Mouse (Mus musculus) MEL (cell line): ENCODE data around the gene Nipa1. TPM values are rescaled to one million over a fixed set of nuclear protein-coding genes. Genes with fewer than 3 reads are reported as not detected.

ENCODE experiments used
- DNase-seq: peaks from one replicate; pipeline ENCODE4 v3.0.0; 2011; ENCODE audit warnings: low read depth, low spot score
- H3K27ac ChIP-seq: 2 replicates; pipeline ENCODE4 v1.5.1; 2012; ENCODE audit warnings: low read depth, mild to moderate bottlenecking, control low read depth, low read length, moderate library complexity; ENCODE audit not compliant: control insufficient read depth
- H3K27me3 ChIP-seq, 2 experiments: fragments of 150-350 bp in 1 of 2; sonication (generic) in 1 of 2; 2 replicates each; pipeline ENCODE4 v1.6.1; 2012; ENCODE audit warnings: low read length in 2 of 2, mild to moderate bottlenecking in 2 of 2, improper control_type of control experiment in 1 of 2, moderate library complexity in 1 of 2; ENCODE audit not compliant: insufficient read depth in 2 of 2, control insufficient read depth in 1 of 2
- H3K36me3 ChIP-seq, 2 experiments: 2 replicates each; pipeline ENCODE4 v1.6.1; 2012 to 2014; ENCODE audit warnings: low read length in 2 of 2, improper control_type of control experiment in 1 of 2, inconsistent platforms in 1 of 2, mild to moderate bottlenecking in 1 of 2; ENCODE audit not compliant: insufficient read depth in 2 of 2, control insufficient read depth in 1 of 2
- H3K4me1 ChIP-seq, 2 experiments: fragments of 150-350 bp in 1 of 2; sonication (generic) in 1 of 2; 2 replicates each; pipeline ENCODE4 v1.6.1; 2012; ENCODE audit warnings: low read length in 2 of 2, improper control_type of control experiment in 1 of 2, mild to moderate bottlenecking in 1 of 2; ENCODE audit not compliant: insufficient read depth in 2 of 2, control insufficient read depth in 1 of 2
- H3K4me3 ChIP-seq, 2 experiments: fragments of 150-350 bp in 1 of 2; sonication (generic) in 1 of 2; 2 replicates each; pipeline ENCODE4 v1.5.1; 2012; ENCODE audit warnings: low read depth in 2 of 2, low read length in 2 of 2, mild to moderate bottlenecking in 2 of 2, moderate library complexity in 2 of 2, control low read depth in 1 of 2, improper control_type of control experiment in 1 of 2; ENCODE audit not compliant: control insufficient read depth in 1 of 2, insufficient read depth in 1 of 2
- H3K79me2 ChIP-seq: 2 replicates; pipeline ENCODE4 v1.6.1; 2012; ENCODE audit warnings: mild to moderate bottlenecking, low read length, moderate library complexity; ENCODE audit not compliant: control insufficient read depth, poor library complexity, insufficient read depth
- H3K9ac ChIP-seq: 2 replicates; pipeline ENCODE4 v1.6.1; 2012; ENCODE audit warnings: low read depth, mild to moderate bottlenecking, control low read depth, low read length, moderate library complexity; ENCODE audit not compliant: control insufficient read depth, poor library complexity, severe bottlenecking
- H3K9me3 ChIP-seq: fragments of 150-350 bp; sonication (generic); replicated peaks from 2 replicates; pipeline ENCODE4 v1.6.1; 2012; ENCODE audit warnings: mild to moderate bottlenecking, low read length, improper control_type of control experiment, moderate library complexity; ENCODE audit not compliant: insufficient read depth
- BHLHE40 ChIP-seq: IDR thresholded peaks from 2 replicates; pipeline ENCODE4 v1.6.1; 2012; ENCODE audit warnings: low read depth, mild to moderate bottlenecking, inconsistent platforms, low read length, improper control_type of control experiment, borderline replicate concordance
- CHD1 ChIP-seq: IDR thresholded peaks from 2 replicates; pipeline ENCODE4 v1.6.1; 2012; ENCODE audit warnings: low read depth, mild to moderate bottlenecking, inconsistent platforms, low read length, improper control_type of control experiment
- CHD2 ChIP-seq: IDR thresholded peaks from 2 replicates; pipeline ENCODE4 v1.6.1; 2011; ENCODE audit warnings: low read length, improper control_type of control experiment
- CTCF ChIP-seq, 3 experiments: IDR thresholded peaks in 2 of 3; conservative IDR thresholded peaks in 1 of 3; 2 replicates each; pipeline ENCODE4 v1.5.1; 2011 to 2012; ENCODE audit warnings: low read length in 3 of 3, low read depth in 2 of 3, mild to moderate bottlenecking in 2 of 3, improper control_type of control experiment in 1 of 3, inconsistent platforms in 1 of 3, mixed read lengths in 1 of 3, moderate library complexity in 1 of 3; ENCODE audit not compliant: control insufficient read depth in 1 of 3, insufficient read depth in 1 of 3, poor library complexity in 1 of 3, severe bottlenecking in 1 of 3
- E2F4 ChIP-seq: IDR thresholded peaks from 2 replicates; pipeline ENCODE4 v1.6.1; 2011; ENCODE audit warnings: low read depth, low read length, improper control_type of control experiment, borderline replicate concordance
- ELF1 ChIP-seq: IDR thresholded peaks from 2 replicates; pipeline ENCODE4 v1.6.1; 2014; ENCODE audit warnings: low read depth, mild to moderate bottlenecking, inconsistent platforms, low read length, improper control_type of control experiment, moderate library complexity
- EP300 ChIP-seq, 2 experiments: IDR thresholded peaks; 2 replicates each; pipeline ENCODE4 v1.6.1; 2011; ENCODE audit warnings: improper control_type of control experiment in 2 of 2, low read length in 2 of 2, low read depth in 1 of 2, mild to moderate bottlenecking in 1 of 2
- ETS1 ChIP-seq: IDR thresholded peaks from 2 replicates; pipeline ENCODE4 v1.6.1; 2012; ENCODE audit warnings: low read depth, mild to moderate bottlenecking, inconsistent platforms, low read length, improper control_type of control experiment, moderate library complexity
- GABPA ChIP-seq: IDR thresholded peaks from 2 replicates; pipeline ENCODE4 v1.6.1; 2012; ENCODE audit warnings: low read depth, mild to moderate bottlenecking, inconsistent platforms, low read length, improper control_type of control experiment, moderate library complexity
- GATA1 ChIP-seq: IDR thresholded peaks from 2 replicates; pipeline ENCODE4 v1.6.1; 2011; ENCODE audit warnings: low read depth, low read length, improper control_type of control experiment
- HCFC1 ChIP-seq: IDR thresholded peaks from 2 replicates; pipeline ENCODE4 v1.6.1; 2012; ENCODE audit warnings: low read depth, mild to moderate bottlenecking, inconsistent platforms, low read length, improper control_type of control experiment, moderate library complexity
- JUND ChIP-seq: IDR thresholded peaks from 2 replicates; pipeline ENCODE4 v1.6.1; 2011; ENCODE audit warnings: low read depth, mild to moderate bottlenecking, improper control_type of control experiment, low read length
- KAT2A ChIP-seq: conservative IDR thresholded peaks from 2 replicates; pipeline ENCODE4 v1.6.1; 2012; ENCODE audit warnings: low read depth, low read length, improper control_type of control experiment, inconsistent platforms
- MAFK ChIP-seq: IDR thresholded peaks from 2 replicates; pipeline ENCODE4 v1.6.1; 2011; ENCODE audit warnings: low read depth, mild to moderate bottlenecking, low read length, improper control_type of control experiment, borderline replicate concordance
- MAX ChIP-seq: IDR thresholded peaks from 2 replicates; pipeline ENCODE4 v1.6.1; 2011; ENCODE audit warnings: low read length, improper control_type of control experiment
- MAZ ChIP-seq: IDR thresholded peaks from 2 replicates; pipeline ENCODE4 v1.6.1; 2012; ENCODE audit warnings: low read depth, mild to moderate bottlenecking, inconsistent platforms, low read length, improper control_type of control experiment
- MXI1 ChIP-seq: IDR thresholded peaks from 2 replicates; pipeline ENCODE4 v1.6.1; 2011; ENCODE audit warnings: mild to moderate bottlenecking, low read depth, low read length, improper control_type of control experiment
- MYB ChIP-seq: IDR thresholded peaks from 2 replicates; pipeline ENCODE4 v1.6.1; 2011; ENCODE audit warnings: mild to moderate bottlenecking, low read depth, low read length, improper control_type of control experiment
- MYC ChIP-seq: IDR thresholded peaks from 2 replicates; pipeline ENCODE4 v1.6.1; 2011; ENCODE audit warnings: low read depth, mild to moderate bottlenecking, low read length, improper control_type of control experiment, moderate library complexity
- NELFE ChIP-seq: IDR thresholded peaks from 2 replicates; pipeline ENCODE4 v1.6.1; 2011; ENCODE audit warnings: low read depth, low read length, improper control_type of control experiment
- NRF1 ChIP-seq: IDR thresholded peaks from 2 replicates; pipeline ENCODE4 v1.6.1; 2014; ENCODE audit warnings: low read depth, mild to moderate bottlenecking, inconsistent platforms, low read length, improper control_type of control experiment, moderate library complexity; ENCODE audit not compliant: poor library complexity, insufficient read depth, severe bottlenecking
- POLR2A ChIP-seq, 2 experiments: IDR thresholded peaks; 2 replicates each; pipeline ENCODE4 v1.6.1; 2011 to 2012; ENCODE audit warnings: low read length in 2 of 2, mild to moderate bottlenecking in 2 of 2, control low read depth in 1 of 2, improper control_type of control experiment in 1 of 2, low read depth in 1 of 2, moderate library complexity in 1 of 2; ENCODE audit not compliant: control insufficient read depth in 1 of 2, insufficient read depth in 1 of 2, poor library complexity in 1 of 2
- POLR2AphosphoS2 ChIP-seq: IDR thresholded peaks from 2 replicates; pipeline ENCODE4 v1.6.1; 2011; ENCODE audit warnings: low read length, improper control_type of control experiment
- POLR2AphosphoS5 ChIP-seq: IDR thresholded peaks from 2 replicates; pipeline ENCODE4 v1.6.1; 2012; ENCODE audit warnings: low read depth, borderline replicate concordance, mild to moderate bottlenecking, inconsistent platforms, low read length, moderate library complexity, mixed read lengths
- RAD21 ChIP-seq: IDR thresholded peaks from 2 replicates; pipeline ENCODE4 v1.6.1; 2011; ENCODE audit warnings: mild to moderate bottlenecking, low read depth, low read length, improper control_type of control experiment
- SIN3A ChIP-seq: IDR thresholded peaks from 2 replicates; pipeline ENCODE4 v1.6.1; 2012; ENCODE audit warnings: low read length, improper control_type of control experiment, inconsistent platforms
- TAL1 ChIP-seq: IDR thresholded peaks from 2 replicates; pipeline ENCODE4 v1.6.1; 2012; ENCODE audit warnings: mild to moderate bottlenecking, inconsistent platforms, low read length, moderate library complexity, mixed read lengths
- TBP ChIP-seq: IDR thresholded peaks from 2 replicates; pipeline ENCODE4 v1.8.0; 2011; ENCODE audit warnings: low read depth, low read length, improper control_type of control experiment
- TCF12 ChIP-seq: IDR thresholded peaks from 2 replicates; pipeline ENCODE4 v1.6.1; 2014; ENCODE audit warnings: low read depth, mild to moderate bottlenecking, inconsistent platforms, low read length, improper control_type of control experiment, moderate library complexity
- UBTF ChIP-seq: IDR thresholded peaks from 2 replicates; pipeline ENCODE4 v1.6.1; 2012; ENCODE audit warnings: low read depth, mild to moderate bottlenecking, inconsistent platforms, low read length, improper control_type of control experiment, moderate library complexity, borderline replicate concordance; ENCODE audit not compliant: insufficient read depth
- USF1 ChIP-seq: IDR thresholded peaks from 2 replicates; pipeline ENCODE4 v1.6.1; 2014; ENCODE audit warnings: low read depth, mild to moderate bottlenecking, inconsistent platforms, low read length, improper control_type of control experiment, moderate library complexity
- USF2 ChIP-seq, 2 experiments: IDR thresholded peaks; 2 replicates each; pipeline ENCODE4 v1.6.1; 2011 to 2012; ENCODE audit warnings: improper control_type of control experiment in 2 of 2, low read length in 2 of 2, borderline replicate concordance in 1 of 2, inconsistent platforms in 1 of 2, low read depth in 1 of 2, mild to moderate bottlenecking in 1 of 2; ENCODE audit not compliant: insufficient read depth in 1 of 2
- ZC3H11A ChIP-seq: IDR thresholded peaks from 2 replicates; pipeline ENCODE4 v1.6.1; 2012; ENCODE audit warnings: low read depth, mild to moderate bottlenecking, inconsistent platforms, low read length, improper control_type of control experiment
- ZKSCAN1 ChIP-seq: IDR thresholded peaks from 2 replicates; pipeline ENCODE4 v1.6.1; 2012; ENCODE audit warnings: low read depth, mild to moderate bottlenecking, inconsistent platforms, low read length, improper control_type of control experiment, moderate library complexity
- ZMIZ1 ChIP-seq: IDR thresholded peaks from 2 replicates; pipeline ENCODE4 v1.6.1; 2012; ENCODE audit warnings: low read depth, mild to moderate bottlenecking, inconsistent platforms, low read length, improper control_type of control experiment, moderate library complexity
- ZNF384 ChIP-seq: IDR thresholded peaks from 2 replicates; pipeline ENCODE4 v1.6.1; 2012; ENCODE audit warnings: low read depth, mild to moderate bottlenecking, inconsistent platforms, low read length, improper control_type of control experiment
- polyA plus RNA-seq, 2 experiments: library from polyadenylated mRNA; stranded (reverse) in 1 of 2; unstranded in 1 of 2; fragments of >175 nt in 1 of 2; fragments of >200 nt in 1 of 2; gene quantifications; 2 replicates each; pipeline versions ENCODE4 v1.2.1 to v1.2.4; 2012; ENCODE audit warnings: low replicate concordance in 2 of 2, low read depth in 1 of 2; ENCODE audit not compliant: insufficient read length in 2 of 2, insufficient read depth in 1 of 2, missing spikeins in 1 of 2
- total RNA-seq: library from RNA; depleted of rRNA; stranded (reverse); fragments of 300-350 nt; gene quantifications from 2 replicates; pipeline ENCODE4 v1.2.3, GENCODE M21; 2012

The Nipa1 gene
- total and polyA plus RNA-seq, 3 experiments: 13.0 to 14.8 TPM; not detected in 1

GRCm38 (mm10) chr7:55968258-55968901, 51.4 kb downstream of the Nipa1 start:
- H3K9ac ChIP-seq: peak overlapping the region; percentile 84
- peak overlapping the region; percentile 95 for H3K27ac ChIP-seq
- peak overlapping the region; percentile 63 to 81 for H3K4me3 ChIP-seq
- peak; percentile 87 for DNase-seq
- no peaks in the 10 kb centered on the region for H3K27me3 ChIP-seq
- H3K79me2 ChIP-seq: no peaks in the 10 kb centered on the region; the same call in 1 of the 2 replicates
- H3K9me3 ChIP-seq: no peaks in the 10 kb centered on the region
- H3K36me3 ChIP-seq: peaks cover 0 to 8% of the 10 kb centered on the region in 2 experiments; a peak in 2 of 4 replicates
- H3K4me1 ChIP-seq: peaks cover 13 to 14% of the 10 kb centered on the region in 2 experiments; a peak in 3 of 4 replicates
- TF ChIP-seq SIN3A (peak; percentile 49; the same call in 1 of the 2 replicates), ELF1 (peak; percentile 79), ZKSCAN1 (no peak), MAX (peak; percentile 56; the same call in 1 of the 2 replicates), MAZ (peak; percentile 47; the same call in 1 of the 2 replicates), HCFC1 (no peak), RAD21 (no peak), MYC (peak; percentile 39; the same call in 1 of the 2 replicates), EP300 (IDR thresholded peaks at IDR 0.05; ENCODE audit: low read depth in 1 of 2, low read length in 2 of 2) (peak in 1 of 2 experiments; percentile 47; a peak in 2 of 4 replicates), POLR2A (IDR thresholded peaks at IDR 0.05; ENCODE audit: control insufficient read depth in 1 of 2, insufficient read depth in 1 of 2, low read depth in 1 of 2, low read length in 2 of 2, poor library complexity in 1 of 2) (peak; percentile 30 to 50; a peak in 2 of 4 replicates), JUND (no peak), UBTF (no peak), GABPA (no peak), BHLHE40 (no peak), TBP (peak; percentile 69), GATA1 (no peak), TCF12 (peak; percentile 50; the same call in 1 of the 2 replicates), NELFE (no peak), USF2 (IDR thresholded peaks at IDR 0.05; ENCODE audit: borderline replicate concordance in 1 of 2, insufficient read depth in 1 of 2, low read depth in 1 of 2, low read length in 2 of 2) (no peak), CHD1 (no peak), CHD2 (no peak), MAFK (no peak), TAL1 (no peak), KAT2A (no peak), CTCF (IDR thresholded peaks at IDR 0.05 in 2 of 3, conservative IDR thresholded peaks at IDR 0.05 in 1 of 3; ENCODE audit: control insufficient read depth in 1 of 3, insufficient read depth in 1 of 3, low read depth in 2 of 3, low read length in 3 of 3, poor library complexity in 1 of 3, severe bottlenecking in 1 of 3) (no peak), MXI1 (peak; percentile 67), POLR2AphosphoS5 (no peak), ZNF384 (0 out of 2 replicates have a peak, but pooled peaks have one; percentile 3), ZMIZ1 (no peak; the same call in 1 of the 2 replicates), USF1 (no peak), ZC3H11A (no peak), NRF1 (no peak), POLR2AphosphoS2 (peak; percentile 76; the same call in 1 of the 2 replicates), MYB (no peak), E2F4 (no peak), ETS1 (peak; percentile 42)
